Mouse (Mus musculus): Measurements from ENCODE around the gene Plekhb2. TPM values are rescaled to one million over a fixed set of nuclear protein-coding genes. Genes with fewer than 3 reads are reported as not detected.
A peak's percentile ranks its signal among the peaks of the same experiment; 100 is the strongest.

Gene Plekhb2
- polyA plus RNA-seq, 1 experiment from 2014 or later = 10.1 TPM

DNA sequence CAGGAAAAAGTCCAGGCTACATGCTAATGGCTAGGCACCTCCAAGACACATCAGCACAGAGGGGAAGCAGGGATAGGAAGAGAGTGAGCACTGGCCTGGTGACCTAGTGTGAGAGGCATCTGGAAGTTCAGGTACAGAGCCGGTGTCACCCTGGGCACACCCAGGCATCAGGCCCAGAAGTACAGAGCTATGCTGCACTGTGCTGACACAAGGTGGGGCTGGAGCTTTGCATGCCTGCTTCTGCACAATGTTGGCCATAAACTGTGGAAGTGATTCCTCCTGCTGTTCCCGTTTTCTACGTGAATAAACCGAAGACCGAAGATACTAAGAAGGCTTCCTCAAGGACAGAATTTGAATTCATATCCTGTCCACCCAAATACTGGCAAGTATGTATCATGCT, 46.3 kb downstream of the Plekhb2 start:
- H3K4me1 ChIP-seq (ENCODE audit: insufficient read depth) = no peaks in the 10 kb centered on the region
- no peak overlapping the region for H3K4me3 ChIP-seq (ENCODE audit: low read depth, low read length)
- H3K9me3 ChIP-seq (ENCODE audit: low read length) = no peaks in the 10 kb centered on the region
- TF ChIP-seq CTCF (IDR thresholded peaks at IDR 0.05; ENCODE audit: low read depth) (no peak), EP300 (IDR thresholded peaks at IDR 0.05; ENCODE audit: low read depth) (no peak)
- no peaks in the 10 kb centered on the region for H3K27me3 ChIP-seq (ENCODE audit: insufficient read depth, low read length)
- no peak overlapping the region for H3K9ac ChIP-seq (replicated peaks)
- no peak overlapping the region for H3K27ac ChIP-seq (ENCODE audit: low read depth)
- no peak for ATAC-seq
- no peak for DNase-seq
- H3K36me3 ChIP-seq (replicated peaks; ENCODE audit: insufficient read depth, low read length) = no peaks in the 10 kb centered on the region
- 80% methylated on average over 5 of the region's 5 CpGs for WGBS (ENCODE audit: insufficient replicate concordance)
- no peak overlapping the region for H3K4me2 ChIP-seq (ENCODE audit: low read depth, low read length)

DNA sequence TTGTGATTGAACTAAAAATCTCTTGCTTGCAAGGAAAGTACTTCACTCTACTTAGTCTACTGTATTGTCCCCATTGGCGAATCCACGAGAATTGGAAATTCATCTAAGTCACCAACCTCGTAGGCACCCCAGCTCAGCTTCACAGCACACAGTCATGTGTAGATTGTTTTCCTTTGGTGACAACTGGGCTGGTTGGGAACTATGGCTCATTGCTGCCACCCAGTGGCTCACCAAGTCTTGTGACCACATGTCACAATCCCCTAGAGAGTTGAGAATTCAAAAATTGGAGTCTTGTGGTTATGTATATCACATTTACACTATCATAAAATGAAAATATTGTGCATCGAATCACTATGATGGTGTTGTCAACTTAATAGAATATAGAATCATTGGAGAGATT, 47.1 kb downstream of the Plekhb2 start:
- H3K4me2 ChIP-seq (ENCODE audit: low read depth, low read length) = no peak overlapping the region
- DNase-seq (peak; percentile 64), ATAC-seq (no peak)
- 34% methylated on average over 4 of the region's 4 CpGs for WGBS (ENCODE audit: insufficient replicate concordance)
- no peaks in the 10 kb centered on the region for H3K4me1 ChIP-seq (ENCODE audit: insufficient read depth)
- no peak overlapping the region for H3K4me3 ChIP-seq (ENCODE audit: low read depth, low read length)
- H3K27ac ChIP-seq (ENCODE audit: low read depth) = no peak overlapping the region
- no peaks in the 10 kb centered on the region for H3K27me3 ChIP-seq (ENCODE audit: insufficient read depth, low read length)
- H3K9ac ChIP-seq (replicated peaks) = no peak overlapping the region
- no peaks in the 10 kb centered on the region for H3K9me3 ChIP-seq (ENCODE audit: low read length)
- no peaks in the 10 kb centered on the region for H3K36me3 ChIP-seq (replicated peaks; ENCODE audit: insufficient read depth, low read length)
- no peak for TF ChIP-seq EP300 (IDR thresholded peaks at IDR 0.05; ENCODE audit: low read depth)
- peak; percentile 71 for TF ChIP-seq CTCF (IDR thresholded peaks at IDR 0.05; ENCODE audit: low read depth)

DNA sequence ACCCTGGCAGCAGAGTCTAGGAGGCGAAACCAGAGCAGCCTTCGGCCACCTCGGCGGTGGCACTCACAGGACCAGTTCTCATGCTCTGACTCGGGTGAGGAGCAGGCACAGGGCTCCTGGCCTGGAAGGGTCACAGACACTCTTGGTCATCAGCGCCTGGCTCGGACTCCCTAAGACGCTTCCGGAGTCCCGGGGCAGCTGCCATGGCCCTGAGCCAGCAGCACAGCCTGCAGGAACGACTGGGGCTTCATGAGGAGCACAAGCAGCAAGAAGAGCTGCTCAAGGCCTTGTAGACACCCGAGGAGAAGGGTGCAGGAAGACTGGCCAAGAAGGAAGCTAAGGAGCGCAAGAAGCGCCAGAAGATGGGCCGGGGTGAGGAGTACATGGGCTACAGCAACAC, 78.9 kb downstream of the Plekhb2 start:
- H3K4me3 ChIP-seq (ENCODE audit: low read depth, low read length) = no peak overlapping the region
- TF ChIP-seq CTCF (IDR thresholded peaks at IDR 0.05; ENCODE audit: low read depth) = no peak
- no peak for TF ChIP-seq EP300 (IDR thresholded peaks at IDR 0.05; ENCODE audit: low read depth)
- peaks cover 6% of the 10 kb centered on the region for H3K9me3 ChIP-seq (ENCODE audit: low read length)
- H3K9ac ChIP-seq (replicated peaks) = no peak overlapping the region
- no peaks in the 10 kb centered on the region for H3K4me1 ChIP-seq (ENCODE audit: insufficient read depth)
- H3K27ac ChIP-seq (ENCODE audit: low read depth) = no peak overlapping the region
- H3K4me2 ChIP-seq (ENCODE audit: low read depth, low read length) = no peak overlapping the region
- WGBS (ENCODE audit: insufficient replicate concordance) = 82% methylated on average over 15 of the region's 15 CpGs
- no peaks in the 10 kb centered on the region for H3K36me3 ChIP-seq (replicated peaks; ENCODE audit: insufficient read depth, low read length)
- ATAC-seq (no peak), DNase-seq (no peak)
- no peaks in the 10 kb centered on the region for H3K27me3 ChIP-seq (ENCODE audit: insufficient read depth, low read length)

Other genes starting within 250 kb of the Plekhb2 start
- gene Fam168b, start 6.9 kb upstream of the Plekhb2 start, polyA plus RNA-seq (2015; fragmentation: Nextera tagmentation; extraction: Ambion mirVana) = 9.6 and 11.3 TPM in 2 replicates

Measured in liver, postnatal 0 days (tissue).